In the genomic region with DNA sequence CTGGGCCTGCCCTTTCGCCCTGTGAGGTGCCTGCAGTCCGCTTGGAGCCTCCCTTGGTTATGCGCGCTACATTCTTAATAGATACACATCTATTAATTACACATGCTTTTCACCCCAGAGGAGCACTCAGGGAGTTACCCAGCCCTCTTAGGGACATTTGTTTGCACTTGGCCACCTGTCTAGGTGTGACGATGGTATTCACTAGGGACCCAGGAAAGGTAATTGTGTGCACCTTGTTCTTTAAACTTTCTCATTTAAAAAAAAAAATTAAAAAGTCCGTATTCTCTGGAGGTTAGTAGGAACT, we compare ENCODE assay signal across 8 mouse cellular contexts. TPM values are rescaled to one million over a fixed set of nuclear protein-coding genes. Genes with fewer than 3 reads are reported as not detected.
DNase-seq lines count a peak whose midpoint lies in the region; ATAC-seq and TF ChIP-seq lines count a peak whose summit lies in the region.

No protein-coding gene starts in this region.

- no peak for TF ChIP-seq POLR2A in ES-Bruce4 (IDR thresholded peaks at IDR 0.05; ENCODE audit: insufficient read depth, low read length)

- H3K4me2 ChIP-seq in heart, embryonic 11.5 days = peak overlapping the region; percentile 86
- peak overlapping the region; percentile 91 for H3K4me2 ChIP-seq in forebrain, embryonic 11.5 days (ENCODE audit: low read depth, low read length, severe bottlenecking)
- H3K4me2 ChIP-seq in liver, embryonic 11.5 days = peak overlapping the region; percentile 95

- no peaks in the 10 kb centered on the region for H3K36me3 ChIP-seq in heart, embryonic 11.5 days (ENCODE audit: control insufficient read depth, insufficient read depth, low read length)
- no peaks in the 10 kb centered on the region for H3K36me3 ChIP-seq in ES-Bruce4 (ENCODE audit: control insufficient read depth, insufficient read depth, low read length, poor library complexity, severe bottlenecking)
- H3K36me3 ChIP-seq in forebrain, embryonic 11.5 days (ENCODE audit: control insufficient read depth, insufficient read depth, low read length) = no peaks in the 10 kb centered on the region
- no peaks in the 10 kb centered on the region for H3K36me3 ChIP-seq in liver, embryonic 11.5 days (ENCODE audit: control insufficient read depth, insufficient read depth, low read length)

- ATAC-seq in heart, embryonic 11.5 days (replicated peaks; ENCODE audit: insufficient number of reproducible peaks, low FRiP score, low TSS enrichment) = no peak
- ATAC-seq in forebrain, embryonic 11.5 days (replicated peaks; ENCODE audit: low FRiP score) = peak; percentile 33; the same call in 1 of the 2 replicates
- ATAC-seq in liver, embryonic 11.5 days (replicated peaks; ENCODE audit: low FRiP score) = no peak

- peak overlapping the region; percentile 75 for H3K9ac ChIP-seq in heart, embryonic 11.5 days (ENCODE audit: low read depth, low read length)
- peak overlapping the region; percentile 91 for H3K9ac ChIP-seq in ES-Bruce4 (ENCODE audit: low read depth, poor library complexity, severe bottlenecking)
- H3K9ac ChIP-seq in forebrain, embryonic 11.5 days (ENCODE audit: low read length) = peak overlapping the region; percentile 75
- H3K9ac ChIP-seq in liver, embryonic 11.5 days (ENCODE audit: low read depth, low read length) = peak overlapping the region; percentile 62; the same call in 1 of the 2 replicates

- TF ChIP-seq CTCF in ES-Bruce4 (IDR thresholded peaks at IDR 0.05; ENCODE audit: low read depth, low read length) = no peak

- H3K4me1 ChIP-seq in heart, embryonic 11.5 days (ENCODE audit: control insufficient read depth, insufficient read depth, low read length) = peaks cover 6% of the 10 kb centered on the region; the same call in 1 of the 2 replicates
- no peaks in the 10 kb centered on the region for H3K4me1 ChIP-seq in ES-Bruce4 (ENCODE audit: control insufficient read depth, insufficient read depth, low read length)
- H3K4me1 ChIP-seq in forebrain, embryonic 11.5 days (replicated peaks; ENCODE audit: control insufficient read depth, insufficient read depth, low read length) = 0 out of 2 replicates have a peak, but pooled peaks cover 5% of the 10 kb centered on the region
- no peaks in the 10 kb centered on the region for H3K4me1 ChIP-seq in liver, embryonic 11.5 days (replicated peaks; ENCODE audit: control insufficient read depth, insufficient read depth, low read length)

- peak overlapping the region; percentile 85 for H3K4me3 ChIP-seq in heart, embryonic 11.5 days (ENCODE audit: low read depth, low read length)
- H3K4me3 ChIP-seq in ES-Bruce4 (ENCODE audit: low read depth, low read length) = peak overlapping the region; percentile 65
- H3K4me3 ChIP-seq in forebrain, embryonic 11.5 days (ENCODE audit: low read depth, low read length) = peak overlapping the region; percentile 84
- peak overlapping the region; percentile 75 for H3K4me3 ChIP-seq in liver, embryonic 11.5 days (ENCODE audit: low read depth, low read length)

- H3K9me3 ChIP-seq in heart, embryonic 11.5 days (replicated peaks; ENCODE audit: control insufficient read depth, low read length) = no peaks in the 10 kb centered on the region
- no peaks in the 10 kb centered on the region for H3K9me3 ChIP-seq in ES-Bruce4 (replicated peaks; ENCODE audit: control insufficient read depth, insufficient read depth, low read length, poor library complexity, severe bottlenecking)
- no peaks in the 10 kb centered on the region for H3K9me3 ChIP-seq in forebrain, embryonic 11.5 days (ENCODE audit: control insufficient read depth, low read length)
- H3K9me3 ChIP-seq in liver, embryonic 11.5 days (ENCODE audit: control insufficient read depth, low read length) = no peaks in the 10 kb centered on the region

- no peak for TF ChIP-seq EP300 in ES-Bruce4 (IDR thresholded peaks at IDR 0.05; ENCODE audit: insufficient read depth, low read depth, low read length)

- no peak overlapping the region for H3K27ac ChIP-seq in heart, embryonic 11.5 days (ENCODE audit: low read depth, low read length)
- no peak overlapping the region for H3K27ac ChIP-seq in ES-Bruce4 (ENCODE audit: insufficient read depth, low read length)
- no peak overlapping the region for H3K27ac ChIP-seq in forebrain, embryonic 11.5 days (ENCODE audit: low read depth, low read length)
- H3K27ac ChIP-seq in liver, embryonic 11.5 days (ENCODE audit: low read depth, low read length) = no peak overlapping the region

- intact Hi-C loops in heart, postnatal 36 days (cut with DNase I) = no loop called here

- H3K27me3 ChIP-seq in heart, embryonic 11.5 days (ENCODE audit: control insufficient read depth, insufficient read depth, low read length) = no peaks in the 10 kb centered on the region; the same call in 1 of the 2 replicates
- H3K27me3 ChIP-seq in ES-Bruce4 (ENCODE audit: control insufficient read depth, insufficient read depth, low read length, poor library complexity, severe bottlenecking) = peaks cover 10% of the 10 kb centered on the region
- H3K27me3 ChIP-seq in forebrain, embryonic 11.5 days (ENCODE audit: control insufficient read depth, insufficient read depth, low read length) = peaks cover 19% of the 10 kb centered on the region; the same call in 1 of the 2 replicates
- peaks cover 42% of the 10 kb centered on the region for H3K27me3 ChIP-seq in liver, embryonic 11.5 days (replicated peaks; ENCODE audit: control insufficient read depth, insufficient read depth, low read length)

- no peak for DNase-seq in heart, postnatal 36 days
- DNase-seq in forebrain, embryonic 11.5 days (ENCODE audit: low spot score) = no peak
- DNase-seq in liver, embryonic 11.5 days (ENCODE audit: low spot score) = no peak
- DNase-seq in retina, postnatal 1 day = no peak
- no peak for DNase-seq in adipocyte (ENCODE audit: low spot score)
- no peak for DNase-seq in T-cell, adult 2 months (ENCODE audit: low spot score)

- 7% methylated on average over 6 of the region's 6 CpGs for WGBS in heart, embryonic 11.5 days (ENCODE audit: insufficient replicate concordance)
- WGBS in forebrain, embryonic 11.5 days = 2% methylated on average over 6 of the region's 6 CpGs
- 7% methylated on average over 6 of the region's 6 CpGs for WGBS in liver, embryonic 11.5 days

RNA-seq across cellular contexts. Expression of a gene that starts 0.4 kb away (rescaled TPM):
- polyA plus RNA-seq in heart, embryonic 11.5 days (2014; fragmentation: Nextera tagmentation; extraction: Ambion mirVana) = 11.5 and 11.9 TPM in 2 replicates
- total RNA-seq in heart, postnatal 36 days (2021) = 1 to 10 TPM; 2.4 to 3.5 TPM
- 1.3 and 1.7 TPM in 2 replicates for polyA plus RNA-seq in ES-Bruce4 (2011; ENCODE audit: insufficient read depth, insufficient read length, low read depth, missing spikeins)
- 6.2 and 6.4 TPM in 2 replicates for polyA plus RNA-seq in forebrain, embryonic 11.5 days (2014; fragmentation: Nextera tagmentation; extraction: Ambion mirVana)
- 1.7 and 1.9 TPM in 2 replicates for polyA plus RNA-seq in liver, embryonic 11.5 days (2014; fragmentation: Nextera tagmentation; extraction: Ambion mirVana)
